Mouse (Mus musculus) gastrocnemius, adult 18-20 months (tissue): ENCODE data around the gene Smg6. TPM values are rescaled to one million over a fixed set of nuclear protein-coding genes. Genes with fewer than 3 reads are reported as not detected.
A peak's percentile ranks its signal among the peaks of the same experiment; 100 is the strongest.

ENCODE experiments used
- DNase-seq: peaks from one replicate; pipeline ENCODE4 v3.0.0; 2021; ENCODE audit warnings: low spot score
- total RNA-seq, 2 experiments: library from RNA; stranded (reverse); gene quantifications; 2 replicates each; pipeline ENCODE4 v1.2.3; 2021

Smg6 gene
- total RNA-seq, 2 experiments from 2014 or later = 11.8 to 12.3 TPM

- no peak for DNase-seq
These were observed 177.2 kb downstream of the Smg6 start for GRCm38 (mm10) chr11:75102763-75103339.

DNA sequence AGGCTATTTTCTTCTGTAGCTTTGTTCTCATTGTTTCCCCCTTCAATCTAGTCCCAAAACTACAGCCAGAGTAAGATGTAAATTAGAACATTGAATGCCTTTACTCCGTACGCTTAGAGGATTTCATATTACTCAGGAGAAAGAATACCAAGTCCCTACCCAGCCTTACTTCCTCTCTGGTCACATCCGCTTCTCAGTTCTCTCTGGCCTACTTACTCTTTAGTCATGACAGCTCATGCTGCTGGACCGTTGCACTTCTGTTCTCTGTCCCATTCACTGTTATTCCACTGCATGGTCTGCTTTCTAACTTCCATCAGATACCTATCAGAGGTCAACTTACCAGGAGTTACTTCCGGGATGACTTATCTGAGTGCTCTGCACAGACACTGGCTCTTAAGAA, 181.0 kb downstream of the Smg6 start:
- no peak for DNase-seq

DNA sequence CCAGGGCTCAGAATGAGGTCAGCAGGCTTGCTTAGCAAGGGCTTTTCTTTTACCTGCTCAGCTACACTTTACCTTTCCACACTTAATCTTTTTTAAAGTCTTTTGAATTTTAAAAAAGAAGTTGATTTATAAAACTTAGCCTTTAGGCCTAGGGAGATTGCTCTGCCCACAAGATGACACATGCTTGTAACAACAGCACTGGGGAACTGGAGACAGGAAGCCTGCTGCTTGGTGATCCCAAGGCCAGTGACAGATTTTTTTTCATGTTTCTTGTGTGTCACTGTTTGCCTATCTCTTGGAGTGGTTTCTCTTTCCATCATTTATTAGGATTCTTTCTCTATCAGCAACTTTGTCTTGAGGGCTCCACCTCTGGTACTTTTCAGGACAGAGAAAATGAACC, 183.3 kb downstream of the Smg6 start:
- DNase-seq = no peak

GRCm38 (mm10) chr11:75116379-75116778, 190.8 kb downstream of the Smg6 start:
- no peak for DNase-seq

- no peak for DNase-seq
These were observed 192.5 kb downstream of the Smg6 start for GRCm38 (mm10) chr11:75118141-75118540.

DNA sequence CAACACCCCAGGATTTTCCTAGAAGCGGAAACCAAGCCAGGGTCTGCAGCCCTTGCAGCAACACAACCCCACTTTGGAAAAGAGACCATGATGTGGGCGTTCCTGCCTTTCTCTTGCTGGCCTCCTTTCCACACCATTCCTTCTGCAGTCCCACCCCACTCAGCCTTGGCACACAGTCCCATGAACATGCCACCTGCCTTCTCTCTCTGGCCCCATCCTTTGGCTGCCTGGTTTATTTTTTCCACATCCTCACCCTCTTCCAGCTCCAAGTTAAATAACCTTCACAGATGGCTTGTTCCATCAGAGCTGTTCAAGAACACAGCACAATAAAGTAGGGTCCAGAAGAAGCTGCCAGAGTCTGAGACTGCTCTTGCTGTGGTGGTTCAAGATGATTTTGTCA, 193.7 kb downstream of the Smg6 start:
- no peak for DNase-seq

DNA sequence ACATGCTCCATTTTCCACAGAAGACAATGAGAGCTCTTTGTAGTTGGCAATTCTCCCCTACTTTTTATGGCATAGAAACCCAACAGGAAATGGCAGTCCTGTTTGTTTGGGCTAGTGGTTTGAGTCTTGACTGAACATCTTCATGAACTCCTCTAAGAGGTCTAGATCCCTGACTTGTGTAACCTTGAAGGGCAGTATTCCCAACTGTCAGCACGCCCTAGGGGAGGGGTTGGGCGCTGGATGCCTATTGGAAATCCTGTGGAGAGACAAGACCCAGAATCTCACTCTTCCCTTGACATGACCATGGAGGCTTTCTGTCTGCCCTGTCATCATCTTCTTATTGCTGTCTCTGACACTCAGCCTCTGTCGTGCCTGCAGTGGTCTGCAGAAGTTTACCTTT, 194.2 kb downstream of the Smg6 start:
- no peak for DNase-seq

GRCm38 (mm10) chr11:75121348-75121747, 195.7 kb downstream of the Smg6 start:
- DNase-seq = no peak

- DNase-seq = no peak
These were observed 198.8 kb downstream of the Smg6 start for GRCm38 (mm10) chr11:75124406-75124805.

GRCm38 (mm10) chr11:75126384-75126783, 200.8 kb downstream of the Smg6 start:
- no peak for DNase-seq

- no peak for DNase-seq
These were observed 203.9 kb downstream of the Smg6 start for GRCm38 (mm10) chr11:75129481-75129880.

DNA sequence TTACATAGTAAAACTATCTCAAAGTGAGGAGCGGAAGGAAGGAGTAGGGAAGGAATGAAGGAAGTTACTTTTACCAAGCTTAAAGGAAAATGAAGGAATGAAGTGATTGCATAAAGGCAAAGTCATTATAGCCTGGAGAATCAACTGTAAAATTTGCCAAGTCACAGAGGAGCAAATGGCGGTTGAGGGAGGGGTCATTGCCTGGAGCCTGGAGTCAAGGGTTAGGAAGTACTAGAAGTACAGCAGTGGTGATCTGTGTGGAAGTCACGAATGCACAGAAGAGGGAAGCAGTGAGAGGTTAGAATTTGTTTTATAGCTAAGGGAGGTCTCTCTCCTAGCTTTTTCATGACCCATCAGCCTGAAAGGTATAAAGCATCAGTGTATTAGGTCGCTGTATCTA, 205.7 kb downstream of the Smg6 start:
- DNase-seq = no peak

DNA sequence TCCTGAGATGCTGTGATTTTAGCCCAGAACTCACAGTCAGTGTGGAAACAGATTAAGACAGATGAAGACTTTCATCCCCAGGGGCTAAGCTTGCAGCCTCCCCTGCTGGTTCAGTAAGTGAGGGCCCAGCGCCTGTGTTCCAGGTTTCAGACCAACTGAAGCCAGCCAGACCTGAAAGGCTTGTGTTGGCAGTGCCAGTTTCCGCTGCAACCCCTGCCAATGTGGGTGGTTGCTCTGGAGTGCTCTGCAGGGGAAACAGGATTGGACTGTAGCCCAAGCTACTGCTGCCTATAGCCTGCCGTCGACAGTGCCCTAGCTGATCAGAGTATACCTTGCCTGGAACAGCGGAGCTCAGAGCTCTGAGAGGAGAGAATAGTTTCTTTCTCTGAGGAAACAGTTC, 206.7 kb downstream of the Smg6 start:
- DNase-seq = no peak

DNA sequence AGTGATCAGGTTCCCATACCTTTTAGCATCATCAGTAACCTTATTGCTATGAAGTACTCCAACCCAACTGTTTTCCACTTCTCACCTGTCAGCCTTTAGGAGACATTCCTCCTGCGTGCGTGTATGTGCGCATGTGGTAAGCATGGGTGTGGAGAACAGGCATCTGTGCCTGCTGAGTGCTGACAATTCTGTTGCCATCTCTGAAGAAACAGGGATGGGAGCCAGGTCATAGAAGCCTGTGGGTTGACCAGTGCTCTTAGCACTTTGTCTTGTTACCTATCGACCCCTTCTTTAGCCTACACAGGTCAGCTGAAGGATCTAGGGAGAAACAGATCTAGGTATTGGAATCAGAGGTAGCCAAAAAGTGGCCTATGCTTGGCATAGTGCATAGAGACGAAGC, 207.8 kb downstream of the Smg6 start:
- DNase-seq = no peak

DNA sequence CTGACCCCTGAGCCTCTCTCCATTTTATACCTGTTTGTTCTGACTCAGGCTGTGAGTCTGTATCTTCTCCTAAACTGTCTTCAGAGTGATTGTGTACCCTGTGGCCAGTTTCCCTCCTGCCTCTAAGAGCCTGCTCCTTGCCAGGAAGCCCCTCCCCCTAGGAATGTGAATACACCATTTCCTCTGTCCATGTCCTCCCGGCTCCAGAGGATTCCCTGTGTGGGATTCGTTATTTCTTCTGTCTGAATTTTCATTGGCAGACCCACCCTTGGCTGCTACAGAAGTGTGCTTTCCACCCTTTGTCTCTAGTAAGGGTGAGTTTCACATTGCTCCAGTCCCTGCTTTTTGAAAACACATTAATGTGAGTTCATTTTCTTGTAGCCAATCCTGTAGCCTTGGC, 208.3 kb downstream of the Smg6 start:
- peak; percentile 61 for DNase-seq

DNA sequence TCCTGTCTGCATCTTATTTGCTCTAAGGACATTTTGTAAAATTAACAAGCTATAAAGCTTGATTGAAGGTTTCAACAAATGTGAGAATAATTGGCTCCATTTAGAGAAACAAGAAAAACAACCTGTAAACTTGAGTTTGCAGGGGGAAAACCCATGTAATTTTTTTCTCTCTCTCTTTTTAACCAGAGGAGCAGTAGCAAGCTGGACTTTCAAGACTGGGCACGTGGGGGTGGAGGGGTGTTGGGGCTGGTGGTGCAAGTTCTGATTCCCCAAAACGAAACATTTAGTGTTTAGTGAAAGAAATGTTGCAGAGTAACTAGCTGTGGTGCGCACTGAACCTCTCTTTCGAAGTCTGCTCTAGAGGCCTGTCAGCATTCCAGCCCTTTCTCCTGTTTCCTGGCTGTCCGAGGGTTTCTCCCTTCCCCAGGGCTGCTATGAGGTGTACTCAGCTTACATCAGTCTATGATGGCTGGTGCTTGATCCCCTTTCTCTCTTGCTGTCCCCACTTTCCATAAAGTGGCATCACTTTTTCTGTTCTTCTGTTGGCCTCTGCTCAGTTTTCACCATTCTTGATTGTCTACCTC, 209.0 kb downstream of the Smg6 start:
- peak; percentile 19 for DNase-seq

- DNase-seq = no peak
These were observed 209.7 kb downstream of the Smg6 start for GRCm38 (mm10) chr11:75135358-75135757.

- peak; percentile 30 for DNase-seq
These were observed 211.2 kb downstream of the Smg6 start for GRCm38 (mm10) chr11:75136666-75137398.

DNA sequence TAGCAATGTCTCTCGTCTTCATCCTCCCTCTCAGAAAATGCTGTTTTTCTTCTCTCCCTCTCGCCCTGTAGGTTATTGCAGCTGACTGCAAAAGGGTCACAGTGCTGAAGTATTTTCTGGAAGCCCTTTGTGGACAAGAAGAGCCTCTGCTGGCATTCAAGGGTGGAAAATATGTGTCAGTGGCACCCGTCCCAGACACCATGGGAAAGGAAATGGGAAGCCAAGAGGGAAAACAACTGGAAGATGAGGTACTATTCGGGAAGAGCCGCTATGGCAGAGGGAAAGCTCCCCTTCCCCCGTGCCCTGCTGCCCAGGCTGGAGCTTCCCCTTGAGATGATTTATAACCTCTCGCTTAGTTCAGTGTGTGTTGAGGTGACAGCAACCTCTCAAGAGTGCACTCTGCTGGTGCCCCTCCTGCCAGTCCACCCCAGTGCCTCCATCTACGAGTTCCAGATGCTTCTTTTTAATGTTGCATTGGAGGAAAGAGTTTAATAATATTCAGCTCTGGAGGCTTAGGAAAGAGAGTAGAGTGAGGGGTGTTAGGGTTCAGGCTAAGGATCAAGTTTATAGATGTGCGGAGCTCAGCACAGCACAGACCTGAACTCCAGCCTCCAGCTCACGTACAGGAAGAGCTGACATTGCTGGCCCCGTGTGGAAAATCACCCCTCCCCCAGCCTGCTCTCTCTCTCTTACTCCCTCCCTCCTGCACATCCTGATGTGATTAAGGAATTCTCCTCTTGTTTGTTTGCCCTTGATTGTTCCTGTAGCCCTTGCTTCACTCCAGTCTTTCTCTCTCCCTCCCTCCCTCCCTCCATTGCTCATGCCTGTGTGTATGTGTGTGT, 213.7 kb downstream of the Smg6 start:
- DNase-seq = peak; percentile 91

- peak; percentile 75 for DNase-seq
These were observed 214.8 kb downstream of the Smg6 start for GRCm38 (mm10) chr11:75140431-75140830.

GRCm38 (mm10) chr11:75141038-75141437, 215.4 kb downstream of the Smg6 start:
- no peak for DNase-seq

DNA sequence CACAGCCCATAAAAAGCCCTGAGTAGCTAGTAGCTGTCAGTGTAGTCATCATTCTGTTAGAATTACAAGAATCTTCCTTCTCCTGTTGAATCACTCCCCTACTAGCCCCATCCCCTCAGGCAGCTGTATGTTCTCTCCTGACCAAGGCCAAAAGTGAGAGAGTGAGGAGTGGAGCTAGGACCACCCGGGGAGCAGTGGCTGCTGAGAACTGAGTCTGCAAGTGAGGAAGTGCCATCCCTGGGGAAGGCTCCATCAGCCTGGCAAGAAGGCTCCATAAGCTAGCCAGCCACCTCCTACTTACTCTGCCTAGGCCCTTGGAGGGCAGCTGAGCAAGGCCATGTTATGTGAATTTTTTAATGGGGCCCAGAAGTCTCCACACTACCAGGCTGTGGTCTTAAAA, 216.3 kb downstream of the Smg6 start:
- DNase-seq = no peak
